9 mouse cellular contexts compared by ENCODE assay signal in the genomic region with DNA sequence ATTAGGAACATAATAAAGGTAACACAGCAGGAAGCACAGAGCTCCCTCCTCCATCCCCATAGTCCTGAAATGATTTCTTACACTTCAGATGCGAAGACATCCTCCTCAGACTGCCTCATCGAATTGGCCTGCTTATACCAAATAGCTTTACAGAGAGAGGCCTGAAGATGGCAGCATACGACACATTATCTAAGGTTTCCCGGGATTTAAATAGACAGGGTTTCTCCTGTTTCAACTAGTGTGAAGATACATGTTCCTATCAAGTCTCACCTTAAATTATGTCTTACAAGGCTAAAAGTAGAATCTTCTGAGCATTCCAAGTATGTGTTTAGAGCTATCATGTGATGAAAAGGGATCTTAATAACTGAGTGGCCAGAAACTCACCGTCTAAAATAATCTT. TPM values are rescaled to one million over a fixed set of nuclear protein-coding genes. Genes with fewer than 3 reads are reported as not detected.
A peak's percentile ranks its signal among the peaks of the same experiment; 100 is the strongest.
DNase-seq lines count a peak whose midpoint lies in the region; ATAC-seq lines count a peak whose summit lies in the region.
"Had no signal": no experiment of that assay in that cellular context is flagged by ENCODE, and none has a peak within 500 bp of the region (broad histone marks: within the 10 kb centered on the region; RNA-seq: fewer than 3 reads in every experiment).

No protein-coding gene starts in this region.

- no peak overlapping the region for H3K27ac ChIP-seq in midbrain, embryonic 14.5 days (replicated peaks; ENCODE audit: low read depth, low read length)

- ATAC-seq in CD4-positive, CD25-positive, alpha-beta regulatory T cell, adult 4 months: no peak
- no peak for ATAC-seq in midbrain, embryonic 14.5 days (ENCODE audit: low FRiP score, low TSS enrichment)

- WGBS in midbrain, embryonic 14.5 days: 51% methylated on average over 5 of the region's 5 CpGs

- H3K9me3 ChIP-seq in midbrain, embryonic 14.5 days (ENCODE audit: control insufficient read depth, low read length): no peaks in the 10 kb centered on the region

- H3K36me3 ChIP-seq in midbrain, embryonic 14.5 days (ENCODE audit: control insufficient read depth, insufficient read depth, low read length): peaks cover 65% of the 10 kb centered on the region

- no peak overlapping the region for H3K4me3 ChIP-seq in midbrain, embryonic 14.5 days (replicated peaks; ENCODE audit: low read depth, low read length)

- intact Hi-C loops in gastrocnemius, postnatal 36 days (cut with DNase I): loop anchor here (5.0 kb wide), 2 partner anchors 169 to 219 kb away; no protein-coding TSS in a partner anchor

- H3K9ac ChIP-seq in midbrain, embryonic 14.5 days (replicated peaks; ENCODE audit: low read length): no peak overlapping the region

- DNase-seq in CD4-positive, CD25-positive, alpha-beta regulatory T cell, adult 2 months (ENCODE audit: low read depth, low spot score): peak; percentile 15
- peak; percentile 27 for DNase-seq in kidney, postnatal 10 days
- no peak for DNase-seq in kidney, adult 8-10 months
- DNase-seq in brain, embryonic 18.5 days (ENCODE audit: low read depth, low spot score): peak; percentile 61
- peak; percentile 89 for DNase-seq in midbrain, embryonic 14.5 days
- DNase-seq in thymus, postnatal 0 days (ENCODE audit: low spot score): no peak
- DNase-seq in gastrocnemius, postnatal 36 days: no peak

- no peaks in the 10 kb centered on the region for H3K27me3 ChIP-seq in midbrain, embryonic 14.5 days (ENCODE audit: control insufficient read depth, insufficient read depth, low read length)

- H3K4me1 ChIP-seq in midbrain, embryonic 14.5 days (ENCODE audit: control insufficient read depth, insufficient read depth, low read length): no peaks in the 10 kb centered on the region

- no peak overlapping the region for H3K4me2 ChIP-seq in midbrain, embryonic 14.5 days (ENCODE audit: low read length)

RNA-seq across cellular contexts. Expression of a gene that starts 5.4 kb away (rescaled TPM):
- polyA plus RNA-seq in CD4-positive, CD25-positive, alpha-beta regulatory T cell, adult 4 months (2017; shearing (Covaris generic)): not detected
- not detected in 2 replicates for polyA plus RNA-seq in midbrain, embryonic 14.5 days (2014; fragmentation: Nextera tagmentation; extraction: Ambion mirVana)
- 0.26 TPM in 1 of 2 replicates, not detected in the other for polyA plus RNA-seq in thymus, postnatal 0 days (2015; fragmentation: Nextera tagmentation; extraction: Ambion mirVana)
- total RNA-seq in gastrocnemius, postnatal 36 days (2021): not detected
- total RNA-seq: liver, adult 2 months had no signal

RNA-seq across cellular contexts. Expression of a gene that starts 17.4 kb away (rescaled TPM):
- not detected for polyA plus RNA-seq in CD4-positive, CD25-positive, alpha-beta regulatory T cell, adult 4 months (2017; shearing (Covaris generic))
- 0.41 and 0.80 TPM in 2 replicates for polyA plus RNA-seq in midbrain, embryonic 14.5 days (2014; fragmentation: Nextera tagmentation; extraction: Ambion mirVana)
- 0.10 TPM in 1 of 2 replicates, not detected in the other for polyA plus RNA-seq in thymus, postnatal 0 days (2015; fragmentation: Nextera tagmentation; extraction: Ambion mirVana)
- not detected for total RNA-seq in gastrocnemius, postnatal 36 days (2021)
- total RNA-seq: liver, adult 2 months had no signal
- polyA plus RNA-seq: liver, adult 2 months had no signal

RNA-seq across cellular contexts. Expression of a gene that starts 23.9 kb away (rescaled TPM):
- polyA plus RNA-seq in CD4-positive, CD25-positive, alpha-beta regulatory T cell, adult 4 months (2017; shearing (Covaris generic)): 100 to 1,000 TPM; 134 to 144 TPM
- polyA plus RNA-seq in midbrain, embryonic 14.5 days (2014; fragmentation: Nextera tagmentation; extraction: Ambion mirVana): 77.3 and 99.6 TPM in 2 replicates
- 67.9 and 68.4 TPM in 2 replicates for polyA plus RNA-seq in thymus, postnatal 0 days (2015; fragmentation: Nextera tagmentation; extraction: Ambion mirVana)
- 10 to 100 TPM; 51.1 to 60.5 TPM for total RNA-seq in gastrocnemius, postnatal 36 days (2021)

RNA-seq across cellular contexts. Expression of a gene that starts 47.0 kb away (rescaled TPM):
- 10 to 100 TPM; 30.8 to 35.9 TPM for polyA plus RNA-seq in CD4-positive, CD25-positive, alpha-beta regulatory T cell, adult 4 months (2017; shearing (Covaris generic))
- 9.2 and 13.1 TPM in 2 replicates for polyA plus RNA-seq in midbrain, embryonic 14.5 days (2014; fragmentation: Nextera tagmentation; extraction: Ambion mirVana)
- polyA plus RNA-seq in thymus, postnatal 0 days (2015; fragmentation: Nextera tagmentation; extraction: Ambion mirVana): 41.7 and 45.4 TPM in 2 replicates
- 10 to 100 TPM; 18.6 to 21.8 TPM for total RNA-seq in gastrocnemius, postnatal 36 days (2021)

RNA-seq across cellular contexts. Expression of a gene that starts 47.3 kb away (rescaled TPM):
- 100 to 1,000 TPM; 181 to 184 TPM for polyA plus RNA-seq in CD4-positive, CD25-positive, alpha-beta regulatory T cell, adult 4 months (2017; shearing (Covaris generic))
- polyA plus RNA-seq in midbrain, embryonic 14.5 days (2014; fragmentation: Nextera tagmentation; extraction: Ambion mirVana): 149 and 181 TPM in 2 replicates
- 200 and 225 TPM in 2 replicates for polyA plus RNA-seq in thymus, postnatal 0 days (2015; fragmentation: Nextera tagmentation; extraction: Ambion mirVana)
- total RNA-seq in gastrocnemius, postnatal 36 days (2021): 100 to 1,000 TPM; 123 TPM

Comparison
In these comparisons a context has a peak if more than half of its experiments do, and no peak if none do; other contexts are left out.
1. DNase-seq: peak in CD4-positive, CD25-positive, alpha-beta regulatory T cell, adult 2 months (single experiment), kidney, postnatal 10 days (single experiment), brain, embryonic 18.5 days (single experiment) and midbrain, embryonic 14.5 days (single experiment); none in kidney, adult 8-10 months (0 of 2), thymus, postnatal 0 days (single experiment) and gastrocnemius, postnatal 36 days (0 of 2).